Mouse (Mus musculus) heart, adult 11 months (tissue): ENCODE data around the gene Pdcd1lg2.
"Not testable (repeated sequence)": the region's sequence is repeated elsewhere in the genome, so short reads cannot be mapped to it uniquely, and the experiment has no call there.

Source experiments
- DNase-seq: peaks from one replicate; pipeline ENCODE4 v3.0.0; 2022

The Pdcd1lg2 gene

DNA sequence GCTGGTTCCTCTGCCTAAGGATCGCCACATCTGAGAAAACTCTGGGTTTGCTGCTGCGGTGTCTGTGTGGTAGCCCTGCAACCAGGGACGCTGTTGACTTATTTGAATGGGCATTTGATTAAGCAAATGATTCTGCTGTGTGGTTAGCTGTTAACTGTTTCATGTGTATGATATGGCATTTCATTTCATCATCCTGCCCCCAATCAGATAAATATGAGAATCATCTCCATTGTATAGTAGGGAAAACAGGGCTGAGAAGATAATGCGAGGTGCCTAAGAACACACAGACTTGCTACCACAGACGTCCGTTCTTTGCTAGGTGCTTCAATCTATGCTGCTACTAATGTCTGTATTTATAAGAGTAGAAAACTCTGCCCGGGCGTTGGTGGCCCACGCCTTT, 26.3 kb upstream of the Pdcd1lg2 start:
- DNase-seq = no peak

DNA sequence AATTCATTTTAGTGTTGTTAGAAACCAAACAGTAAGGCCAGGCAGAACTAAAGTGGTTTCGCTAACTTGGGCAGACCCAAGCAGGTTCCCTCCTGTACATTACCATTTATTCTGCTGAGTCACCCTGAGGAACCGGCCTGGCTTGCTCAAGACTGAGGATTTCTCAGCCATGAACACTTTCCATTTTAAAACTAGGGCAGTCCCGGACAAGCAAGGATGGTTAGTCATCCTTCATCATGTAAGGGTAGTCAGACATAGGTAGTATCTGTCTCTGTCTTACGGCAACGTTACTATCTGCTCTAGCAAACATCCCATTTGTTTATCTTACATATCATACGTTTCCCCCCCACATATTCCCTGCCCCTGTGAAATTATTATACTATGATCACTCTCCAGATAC, 25.7 kb upstream of the Pdcd1lg2 start:
- no peak for DNase-seq

DNA sequence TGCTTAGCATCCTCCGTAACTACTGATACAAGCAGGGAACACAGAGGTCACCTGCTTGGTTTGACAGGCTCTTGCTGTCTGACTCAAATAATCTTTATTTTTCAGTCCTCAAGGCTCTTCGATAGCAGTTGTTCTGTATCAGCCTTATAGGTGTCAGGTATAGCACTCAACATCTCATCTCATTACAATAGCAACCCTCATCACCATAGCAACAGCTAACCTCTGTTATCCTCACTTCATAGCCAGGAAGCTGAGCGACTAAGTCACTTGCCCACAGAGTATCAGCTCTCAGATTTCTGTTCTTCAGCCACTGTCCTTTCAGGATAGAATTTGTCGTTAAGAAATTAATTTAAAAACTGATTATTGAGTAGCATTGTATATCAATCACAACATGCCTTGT, 24.9 kb upstream of the Pdcd1lg2 start:
- no peak for DNase-seq

DNA sequence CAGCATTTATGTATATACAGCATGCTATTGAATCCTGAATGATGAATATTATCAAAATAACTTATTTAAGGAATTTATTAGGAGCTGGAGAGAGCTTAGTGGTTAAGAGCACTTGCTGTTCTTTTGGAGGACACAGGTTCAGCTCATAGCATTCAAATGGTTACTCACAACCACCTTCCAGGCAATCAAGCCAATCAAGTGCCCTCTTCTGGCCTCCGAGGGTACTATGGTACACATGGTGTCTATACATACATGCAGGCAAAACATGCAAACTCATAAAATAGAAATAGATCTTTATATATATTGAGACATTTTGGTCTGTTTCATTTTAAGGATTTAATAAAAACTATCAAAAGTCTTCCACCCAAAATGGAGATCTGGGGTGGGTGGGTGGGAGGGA, 21.9 kb upstream of the Pdcd1lg2 start:
- DNase-seq = no peak

DNA sequence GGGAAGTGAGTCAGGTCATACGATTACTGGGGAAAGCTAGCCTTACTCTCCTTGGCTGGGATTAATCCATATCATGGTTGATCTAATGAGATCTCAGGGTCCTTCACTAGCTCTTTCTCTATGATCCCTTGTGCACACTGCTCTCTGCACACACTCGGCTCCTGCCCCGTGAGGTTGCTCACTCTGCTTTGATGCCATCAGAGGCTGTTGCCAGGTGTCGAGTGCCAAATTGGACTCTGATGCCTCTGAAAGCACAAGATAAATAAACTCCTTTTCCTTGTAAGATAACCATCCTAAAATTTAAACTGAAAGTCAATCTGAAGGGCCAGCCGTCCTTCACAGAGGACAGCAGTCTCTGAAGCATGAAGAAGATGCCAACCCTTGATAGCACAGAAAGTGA, 20.2 kb upstream of the Pdcd1lg2 start:
- DNase-seq = no peak

DNA sequence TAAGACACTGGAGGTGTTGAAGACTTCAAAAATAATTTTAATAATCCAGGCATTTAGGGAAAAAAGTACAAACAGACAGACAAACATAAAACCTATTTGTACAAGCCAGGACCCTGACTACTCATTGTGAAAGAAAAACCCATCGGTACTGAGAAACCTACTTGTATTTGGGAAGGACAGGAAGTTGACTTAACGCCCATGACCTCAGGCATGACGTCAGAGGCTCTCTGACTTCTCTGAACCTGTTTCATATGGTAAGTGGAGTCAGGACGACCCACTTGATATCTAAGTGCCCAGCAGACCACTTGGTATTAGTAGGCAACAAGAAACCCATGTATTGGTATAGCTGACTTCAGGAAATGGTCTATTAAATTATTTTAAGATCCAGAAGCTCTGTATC, 19.4 kb upstream of the Pdcd1lg2 start:
- no peak for DNase-seq

DNA sequence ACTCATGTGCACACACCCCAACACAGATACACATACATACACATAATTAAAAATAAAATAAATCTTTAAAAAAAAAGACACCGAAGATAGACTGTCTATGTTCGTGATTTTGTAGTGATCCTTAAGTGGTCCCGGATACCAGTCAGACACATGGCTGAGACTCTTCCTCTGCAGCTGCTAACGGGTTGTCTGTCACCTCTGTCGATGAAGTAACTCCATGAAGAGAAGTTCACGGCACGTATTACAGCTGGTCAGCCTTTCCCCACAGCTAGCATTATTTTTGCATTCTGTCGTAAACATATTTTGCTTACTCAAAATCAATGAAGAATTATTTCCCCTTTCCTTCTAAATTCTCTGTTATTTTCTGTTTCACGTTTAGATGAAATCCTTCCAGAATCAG, 17.4 kb upstream of the Pdcd1lg2 start:
- DNase-seq = no peak

DNA sequence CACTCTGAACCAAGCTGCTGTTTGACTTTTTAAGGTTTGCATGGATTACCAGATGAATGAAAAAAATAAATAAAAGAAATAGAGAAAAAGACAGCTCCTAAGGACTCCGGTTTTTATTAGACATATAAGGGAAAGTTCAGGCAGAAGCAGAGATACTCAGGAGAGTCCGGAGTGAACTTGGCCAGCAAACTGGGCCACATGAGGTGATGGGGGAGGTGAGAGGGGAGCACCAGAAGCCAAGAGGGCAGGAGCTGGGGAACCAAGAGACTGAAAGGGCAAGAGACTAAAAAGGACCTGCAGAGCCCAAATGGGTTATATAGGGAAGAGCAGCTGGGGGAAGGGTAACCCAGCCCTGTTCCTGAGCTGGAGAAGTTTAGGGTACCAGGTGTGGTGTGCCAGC, 16.0 kb upstream of the Pdcd1lg2 start:
- DNase-seq = no peak

DNA sequence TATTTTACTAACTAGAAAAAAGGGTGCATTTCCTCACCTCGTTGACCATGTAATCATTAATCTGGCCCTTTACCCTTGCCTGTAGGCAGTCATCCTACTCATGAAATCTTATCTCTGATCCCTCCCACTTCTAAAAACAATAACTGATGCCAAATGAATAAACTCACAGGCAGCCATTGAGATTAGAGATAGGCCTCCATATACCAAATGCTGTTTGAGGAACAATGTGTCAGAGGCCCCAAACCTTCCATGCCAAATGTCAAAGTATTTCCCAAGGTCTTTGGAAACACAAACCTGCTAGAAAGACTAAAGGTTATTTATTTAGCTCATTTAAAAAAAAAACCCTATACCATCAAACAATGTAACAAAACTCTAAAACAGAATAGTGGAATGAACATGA, 14.4 kb upstream of the Pdcd1lg2 start:
- no peak for DNase-seq

DNA sequence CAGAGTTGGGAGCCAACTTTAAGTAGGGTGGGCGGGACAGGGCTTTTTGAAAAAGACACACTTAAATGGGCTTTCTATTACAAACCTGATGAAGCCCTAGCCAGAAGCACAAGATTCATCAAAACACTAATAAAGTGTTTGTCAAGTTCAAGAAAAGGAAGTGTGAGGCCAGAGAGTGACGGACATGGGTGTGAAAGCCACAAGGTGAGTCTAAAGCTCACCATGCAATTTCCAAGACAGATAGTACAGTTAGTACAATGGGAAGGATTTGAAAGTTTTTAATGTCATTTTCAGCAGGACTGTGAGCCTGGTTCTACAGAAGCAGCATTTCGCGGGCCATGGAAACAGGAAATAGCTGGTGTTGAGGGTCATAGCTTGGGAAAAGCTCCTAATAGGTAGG, 10.9 kb upstream of the Pdcd1lg2 start:
- DNase-seq = peak; percentile 25

DNA sequence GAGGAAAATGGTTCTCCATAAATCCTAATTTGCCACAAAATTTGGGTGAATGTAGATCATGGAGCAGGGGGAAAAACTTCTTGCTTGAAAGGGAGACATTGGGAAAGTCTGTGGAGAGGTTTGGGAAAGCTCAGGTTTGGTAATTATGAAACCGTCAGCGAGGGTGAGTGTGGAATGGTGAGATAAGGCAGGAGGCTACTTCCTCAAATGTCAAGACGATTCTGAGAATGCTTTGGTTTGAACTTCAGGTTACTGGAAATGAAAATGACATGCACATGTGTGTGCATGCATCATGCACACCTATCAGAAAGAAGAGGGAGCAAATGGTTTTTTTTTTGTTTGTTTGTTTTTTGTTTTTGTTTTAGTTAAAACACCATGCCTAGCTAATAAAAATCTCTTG, 10.3 kb upstream of the Pdcd1lg2 start:
- DNase-seq = peak; percentile 43

DNA sequence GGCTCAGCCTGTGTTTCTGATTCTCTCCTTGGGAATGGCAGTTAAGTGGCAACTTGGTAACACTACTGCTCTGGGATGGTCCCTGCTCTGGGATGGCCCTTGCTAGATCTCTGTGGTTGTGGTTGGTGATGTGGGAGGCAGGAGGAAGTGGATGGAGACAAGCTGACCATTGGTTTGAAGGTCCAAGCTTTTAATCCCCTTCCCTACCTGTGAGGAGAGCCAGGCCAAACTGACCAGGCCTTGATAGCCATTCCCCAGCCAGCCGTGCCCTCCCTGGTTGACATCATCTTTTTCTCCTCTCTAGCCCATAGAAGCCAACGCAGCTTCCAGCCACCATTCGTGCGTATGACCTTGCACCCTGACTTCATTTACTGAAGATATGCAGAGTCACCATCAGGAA, 8.1 kb upstream of the Pdcd1lg2 start:
- peak; percentile 76 for DNase-seq

DNA sequence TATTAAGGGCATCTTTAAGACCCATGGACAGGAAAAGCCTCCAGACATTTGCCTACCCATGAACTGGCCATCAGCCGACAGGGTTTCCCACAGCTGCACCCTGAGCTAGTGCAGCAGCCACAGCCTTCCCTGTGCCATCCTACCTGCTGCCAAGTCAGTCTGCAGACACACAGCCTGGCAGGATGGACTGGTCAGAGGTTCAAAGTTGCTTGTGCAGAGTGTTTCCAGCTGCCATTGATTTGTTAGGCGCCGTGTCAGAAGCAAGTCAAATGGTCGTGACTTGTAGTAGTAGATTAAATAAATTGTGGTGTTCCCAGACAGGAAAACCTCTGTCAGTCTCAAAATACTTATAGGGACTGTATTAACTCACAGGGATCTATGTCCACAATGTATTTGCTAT, 7.5 kb upstream of the Pdcd1lg2 start:
- peak; percentile 57 for DNase-seq

DNA sequence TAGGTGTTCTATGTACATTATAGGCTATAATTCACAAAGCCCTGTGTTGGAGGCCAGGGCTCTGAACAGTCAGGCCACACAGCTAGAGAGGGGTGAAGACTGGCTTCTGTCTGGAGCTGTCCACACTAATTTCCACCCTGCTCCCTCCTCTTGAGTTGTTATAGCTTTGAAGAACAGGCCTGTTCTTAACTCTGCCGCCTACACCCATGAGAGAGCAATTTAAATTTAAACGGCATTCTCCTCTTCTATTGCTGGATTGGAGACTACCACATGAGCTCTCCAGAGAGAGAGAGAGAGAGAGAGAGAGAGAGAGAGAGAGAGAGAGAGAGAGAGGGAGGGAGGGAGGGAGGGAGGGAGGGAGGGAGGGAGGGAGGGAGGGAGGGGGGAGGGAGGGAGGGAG, 5.3 kb upstream of the Pdcd1lg2 start:
- DNase-seq = peak; percentile 34

DNA sequence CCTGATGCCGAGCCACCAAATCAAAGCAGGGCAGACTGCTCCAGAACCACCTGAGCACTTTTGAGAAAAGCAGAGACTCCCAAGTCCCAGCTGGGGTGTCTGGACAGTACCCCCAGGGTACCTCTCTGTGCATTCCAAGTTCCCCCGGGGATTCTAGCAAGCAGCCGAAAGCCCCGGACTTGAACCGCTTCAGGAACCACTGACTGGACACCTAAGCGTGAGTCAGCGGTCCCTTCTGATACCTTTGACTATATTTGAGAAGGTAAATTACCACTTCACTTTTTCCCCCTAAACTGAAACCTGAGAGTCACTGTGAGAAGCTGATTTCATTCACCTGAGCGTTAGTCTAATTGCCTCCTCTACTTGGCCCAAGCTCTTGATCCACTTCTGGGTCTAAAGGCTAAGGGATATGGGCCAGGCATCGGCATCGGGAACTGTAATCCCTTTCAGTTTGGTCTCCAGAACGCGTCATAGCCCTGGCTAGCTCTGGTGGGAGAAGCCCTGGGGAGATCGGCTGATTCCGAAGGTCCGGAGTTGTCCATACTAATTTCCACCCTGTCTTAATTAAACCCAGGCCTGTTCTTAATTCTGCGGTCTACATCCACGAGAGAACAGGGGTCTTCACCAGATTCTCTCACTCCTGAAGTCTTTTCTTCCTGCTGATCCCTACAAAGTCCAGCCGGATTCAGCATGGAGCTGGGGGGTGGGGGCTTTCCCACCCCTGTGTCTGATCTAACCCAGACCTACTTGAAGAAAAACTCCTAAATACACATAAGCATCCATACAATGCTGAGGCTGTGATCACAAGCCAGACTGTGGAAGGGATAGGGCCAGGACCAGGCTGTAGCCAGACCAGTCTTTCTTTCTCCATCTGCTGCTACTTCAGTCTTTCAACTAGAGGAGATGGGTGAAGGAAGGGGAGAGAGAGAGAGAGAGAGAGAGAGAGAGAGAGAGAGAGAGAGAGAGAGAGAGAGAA, 4.4 kb upstream of the Pdcd1lg2 start:
- DNase-seq = peak; percentile 83

DNA sequence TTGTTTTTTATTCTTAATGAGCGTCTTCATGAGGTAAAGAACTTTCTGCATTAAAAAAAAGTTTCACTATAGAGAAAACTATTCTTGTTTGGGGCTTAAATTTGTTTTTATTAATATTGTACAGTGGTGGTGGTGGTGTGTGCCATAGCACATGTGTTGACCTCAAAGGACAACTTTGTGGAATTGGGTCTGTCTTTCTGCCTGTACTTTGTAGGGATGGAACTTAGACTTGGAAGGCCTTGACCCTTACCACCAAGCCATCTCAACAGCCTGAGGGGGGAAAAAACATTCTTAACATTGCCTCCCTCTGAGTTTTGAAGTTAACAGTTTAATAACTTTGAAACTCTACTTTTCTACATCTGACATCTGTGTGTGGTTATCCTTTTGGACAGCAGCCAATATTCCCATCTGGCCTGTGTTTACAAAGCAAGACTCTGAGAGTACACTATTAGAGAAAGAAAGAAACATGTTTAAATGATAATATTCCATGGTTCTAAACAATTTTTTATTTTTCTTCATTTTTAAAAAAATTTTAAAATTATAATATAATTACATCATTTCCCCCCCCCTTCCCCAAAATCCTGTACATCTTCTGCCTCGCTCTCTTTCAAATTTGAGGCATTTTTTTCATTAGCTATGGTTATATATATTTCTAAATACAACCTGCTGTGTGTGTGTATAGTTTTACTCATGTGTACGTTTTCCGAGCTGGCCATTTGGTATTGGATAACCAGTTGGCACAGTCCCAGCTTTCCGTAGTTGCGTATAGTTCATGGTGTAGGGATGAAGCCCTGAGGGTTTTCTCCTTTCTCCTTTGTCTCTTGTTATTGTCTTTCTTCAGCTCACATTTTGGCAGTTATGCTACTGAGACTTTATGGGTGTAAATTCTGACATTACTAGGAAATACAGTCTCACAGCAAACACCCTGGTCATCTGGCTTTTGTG, 2.0 kb downstream of the Pdcd1lg2 start:
- peak; percentile 86 for DNase-seq

DNA sequence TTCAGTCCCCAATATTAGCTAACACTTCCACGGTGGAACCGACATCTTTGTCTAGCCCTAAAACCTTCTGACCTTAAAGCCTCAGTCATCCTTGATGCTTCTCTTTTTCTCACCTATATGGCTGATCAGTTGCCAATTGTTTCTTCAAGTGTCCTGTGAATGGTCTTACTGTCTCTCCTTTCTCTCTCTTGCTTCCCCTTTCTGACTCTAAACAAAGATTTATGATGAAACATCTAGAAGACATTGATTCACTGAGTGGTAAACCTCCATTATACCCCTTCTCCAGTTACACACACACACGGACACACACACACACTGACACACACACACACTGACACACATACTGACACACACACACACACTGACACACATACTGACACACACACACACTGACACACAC, 3.8 kb downstream of the Pdcd1lg2 start:
- no peak for DNase-seq

DNA sequence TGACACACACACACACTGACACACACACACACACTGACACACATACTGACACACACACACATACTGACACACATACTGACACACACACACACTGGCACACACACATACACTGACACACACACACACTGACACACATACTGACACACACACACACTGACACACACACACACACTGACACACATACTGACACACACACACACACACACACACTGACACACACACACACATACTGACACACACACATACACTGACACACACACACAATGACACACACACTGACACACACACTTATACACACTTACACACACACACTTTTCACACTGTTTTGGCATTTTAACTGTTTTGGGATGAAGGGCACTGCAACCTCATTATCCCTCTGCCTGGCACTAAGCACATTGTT, 4.2 kb downstream of the Pdcd1lg2 start:
- DNase-seq = not testable (repeated sequence)

DNA sequence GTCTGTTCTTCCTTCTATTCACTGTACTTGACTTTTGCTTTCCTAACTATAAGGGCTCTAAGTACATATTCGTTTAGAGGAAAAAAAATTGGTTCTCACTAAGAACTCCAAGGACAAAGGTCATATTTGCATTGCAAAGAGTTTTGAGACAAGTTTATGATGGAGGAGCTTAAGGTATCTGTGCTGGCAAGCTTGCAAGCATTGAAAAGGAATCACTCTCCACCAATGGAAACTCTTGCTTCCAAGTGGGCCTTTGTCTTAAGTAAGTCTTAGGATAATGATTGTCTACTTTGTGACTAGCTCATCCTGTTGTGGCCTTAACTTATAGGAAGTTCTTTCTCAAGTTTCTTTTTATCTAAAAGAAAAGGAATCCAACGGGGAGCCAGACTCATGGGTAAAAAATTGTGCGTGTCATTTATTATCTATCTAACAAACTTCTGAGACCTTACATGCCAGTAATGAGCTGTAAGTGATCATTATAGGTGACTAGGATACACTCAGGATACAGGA, 5.7 kb downstream of the Pdcd1lg2 start:
- no peak for DNase-seq

DNA sequence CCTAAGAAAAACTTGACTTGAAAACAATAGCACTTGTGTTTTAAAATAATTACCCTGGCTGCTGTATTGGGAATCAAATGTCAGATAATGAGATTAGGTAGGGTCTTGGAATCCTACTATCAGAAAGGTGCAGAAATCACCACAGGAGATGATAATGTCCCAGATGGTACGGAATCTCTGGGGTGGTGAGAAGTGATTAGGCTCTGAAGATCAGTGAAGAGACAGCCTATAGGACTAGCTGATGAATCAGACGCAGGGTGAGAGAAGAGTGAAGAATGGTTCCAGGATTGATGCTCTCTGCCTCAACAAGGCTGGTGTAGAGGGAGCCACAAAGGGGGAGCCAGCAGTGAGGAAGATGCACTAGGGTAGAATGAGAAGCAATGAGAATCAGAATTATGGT, 6.5 kb downstream of the Pdcd1lg2 start:
- peak; percentile 16 for DNase-seq

DNA sequence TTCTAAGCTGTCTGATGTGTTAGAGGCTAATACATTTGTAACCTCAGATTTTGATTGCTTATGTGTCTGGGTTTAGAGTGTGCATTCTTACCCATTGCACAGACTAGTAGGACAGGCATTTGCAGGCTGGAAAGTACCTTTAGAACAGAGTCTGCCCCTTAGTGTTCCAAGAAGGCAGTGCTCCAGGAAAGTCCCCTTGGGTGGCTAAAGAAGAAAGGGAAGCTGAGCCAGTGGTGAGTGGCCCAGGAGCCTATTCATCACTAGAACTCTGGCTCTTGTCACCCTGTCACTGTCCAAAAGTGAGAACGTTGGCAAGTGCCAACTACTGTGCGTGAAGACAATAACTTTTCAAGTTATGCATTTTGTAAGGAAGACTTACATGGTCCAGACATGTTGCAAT, 7.2 kb downstream of the Pdcd1lg2 start:
- DNase-seq = peak; percentile 88

DNA sequence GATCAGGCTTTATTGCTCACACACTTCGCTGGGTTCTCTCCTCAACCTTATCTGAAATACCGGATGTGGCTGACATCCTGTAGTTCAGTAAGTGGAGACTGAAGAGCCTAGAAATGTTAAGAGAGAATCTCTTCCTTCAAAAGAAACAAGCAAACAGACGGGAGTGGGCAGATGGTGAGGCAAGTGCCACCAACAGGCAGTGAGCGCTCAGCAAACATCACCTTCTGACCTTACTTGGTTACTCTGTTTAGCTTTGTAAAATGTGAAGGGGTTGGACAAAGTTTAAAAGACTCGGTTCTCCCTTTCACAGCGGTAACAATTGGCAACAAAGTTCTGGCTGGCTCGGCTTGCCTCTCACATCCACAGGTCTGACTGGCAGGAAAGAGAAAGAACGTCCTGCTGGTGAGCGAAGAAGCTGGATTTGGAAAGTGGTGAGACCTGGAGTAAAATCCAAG, 8.0 kb downstream of the Pdcd1lg2 start:
- peak; percentile 90 for DNase-seq

DNA sequence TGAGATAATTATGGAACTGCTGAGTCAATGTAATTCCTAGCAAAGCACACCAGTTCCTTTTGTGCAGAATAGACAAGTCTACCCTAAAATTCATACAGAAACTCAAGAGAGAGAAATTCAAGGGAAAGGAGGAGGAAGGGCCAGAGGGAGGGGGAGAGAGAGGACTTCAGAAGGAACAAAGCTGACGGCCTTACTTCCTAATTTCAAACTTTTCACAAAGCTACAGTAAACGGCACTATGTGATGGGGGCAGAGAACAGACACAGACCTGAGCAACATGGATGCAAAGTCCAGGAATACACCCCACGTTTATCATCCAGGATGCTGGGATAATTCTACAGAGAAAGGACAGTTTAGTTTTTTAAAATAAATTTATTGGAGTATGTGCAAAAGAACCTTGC, 8.8 kb downstream of the Pdcd1lg2 start:
- peak; percentile 83 for DNase-seq
